Mouse (Mus musculus) testis, adult 2 months (tissue): Measurements from ENCODE around the gene Bax.

Source experiments
- CTCF ChIP-seq: fragments of 200-500 bp; IDR thresholded peaks from 2 replicates; pipeline ENCODE4 v1.5.1; 2012; ENCODE audit warnings: low read depth, mild to moderate bottlenecking, inconsistent platforms, low read length, moderate library complexity; ENCODE audit not compliant: control insufficient read depth, insufficient read depth, insufficient replicate concordance
- POLR2A ChIP-seq: fragments of 200-500 bp; IDR thresholded peaks from 2 replicates; pipeline ENCODE4 v1.6.1; 2012; ENCODE audit warnings: low read depth, mild to moderate bottlenecking, inconsistent platforms, low read length, moderate library complexity; ENCODE audit not compliant: control insufficient read depth

DNA sequence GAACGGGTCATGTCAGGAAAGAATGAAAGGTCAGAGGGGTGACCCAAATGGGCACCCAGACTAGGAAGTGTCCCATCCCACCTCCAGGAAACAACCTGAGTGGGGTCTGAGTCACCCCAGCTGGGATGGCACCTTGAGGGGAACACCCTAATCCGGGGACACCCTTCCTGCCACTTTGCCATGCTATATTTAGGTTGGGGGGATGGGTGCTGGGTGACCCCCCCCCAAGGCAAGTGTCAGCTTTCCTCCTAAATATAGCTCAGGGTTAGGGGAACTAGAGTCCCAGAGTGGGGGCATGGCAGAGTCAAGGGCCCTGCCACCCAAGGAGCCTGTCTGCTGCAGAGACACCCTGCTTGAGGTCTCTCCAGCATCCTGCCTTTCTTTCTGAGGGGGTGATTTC lies 54.3 kb downstream of the Bax start:
- no peak for TF ChIP-seq CTCF
- no peak for TF ChIP-seq POLR2A
